Mouse (Mus musculus): Measurements from ENCODE around the gene Coro1b. TPM values are rescaled to one million over a fixed set of nuclear protein-coding genes. Genes with fewer than 3 reads are reported as not detected.

The Coro1b gene
- polyA plus RNA-seq, 1 experiment = 143 TPM

GRCm38 (mm10) chr19:4147022-4147405, 1.4 kb upstream of the Coro1b start:
- no peak overlapping the region for H3K4me3 ChIP-seq (ENCODE audit: insufficient read depth, low read length)

GRCm38 (mm10) chr19:4147782-4148490, 483 bp upstream of the Coro1b start:
- Histone ChIP-seq H3K4me3 (ENCODE audit: insufficient read depth, low read length) (peak overlapping the region; percentile 17; the same call in 1 of the 2 replicates), H3K4me1 (ENCODE audit: control insufficient read depth, insufficient read depth, low read length) (no peaks in the 10 kb centered on the region), H3K27ac (ENCODE audit: insufficient read depth, low read length) (no peak overlapping the region)
- TF ChIP-seq POLR2A (IDR thresholded peaks at IDR 0.05; ENCODE audit: low read depth, low read length) (no peak), CTCF (IDR thresholded peaks at IDR 0.05; ENCODE audit: borderline replicate concordance, insufficient read depth, low read length) (no peak)

More at GRCm38 (mm10) chr19:4147022-4147405, 1.4 kb upstream of the Coro1b start:
- TF ChIP-seq CTCF (IDR thresholded peaks at IDR 0.05; ENCODE audit: borderline replicate concordance, insufficient read depth, low read length) (no peak), POLR2A (IDR thresholded peaks at IDR 0.05; ENCODE audit: low read depth, low read length) (no peak)
- Histone ChIP-seq H3K27ac (ENCODE audit: insufficient read depth, low read length) (no peak overlapping the region), H3K4me1 (ENCODE audit: control insufficient read depth, insufficient read depth, low read length) (no peaks in the 10 kb centered on the region)

- H3K4me3 ChIP-seq (ENCODE audit: insufficient read depth, low read length) = peak overlapping the region; percentile 88
- no peak overlapping the region for H3K27ac ChIP-seq (ENCODE audit: insufficient read depth, low read length)
- TF ChIP-seq POLR2A (IDR thresholded peaks at IDR 0.05; ENCODE audit: low read depth, low read length) (no peak), CTCF (IDR thresholded peaks at IDR 0.05; ENCODE audit: borderline replicate concordance, insufficient read depth, low read length) (no peak)
- H3K4me1 ChIP-seq (ENCODE audit: control insufficient read depth, insufficient read depth, low read length) = no peaks in the 10 kb centered on the region
Measured at GRCm38 (mm10) chr19:4148819-4149218, 400 bp downstream of the Coro1b start.

GRCm38 (mm10) chr19:4149283-4149682, 864 bp downstream of the Coro1b start:
- Histone ChIP-seq H3K4me3 (ENCODE audit: insufficient read depth, low read length) (peak overlapping the region; percentile 88), H3K27ac (ENCODE audit: insufficient read depth, low read length) (no peak overlapping the region), H3K4me1 (ENCODE audit: control insufficient read depth, insufficient read depth, low read length) (no peaks in the 10 kb centered on the region)
- no peak for TF ChIP-seq CTCF (IDR thresholded peaks at IDR 0.05; ENCODE audit: borderline replicate concordance, insufficient read depth, low read length)
- no peak for TF ChIP-seq POLR2A (IDR thresholded peaks at IDR 0.05; ENCODE audit: low read depth, low read length)

- TF ChIP-seq POLR2A (IDR thresholded peaks at IDR 0.05; ENCODE audit: low read depth, low read length) = no peak
- TF ChIP-seq CTCF (IDR thresholded peaks at IDR 0.05; ENCODE audit: borderline replicate concordance, insufficient read depth, low read length) = no peak
- no peak overlapping the region for H3K27ac ChIP-seq (ENCODE audit: insufficient read depth, low read length)
- peak overlapping the region; percentile 88 for H3K4me3 ChIP-seq (ENCODE audit: insufficient read depth, low read length)
- no peaks in the 10 kb centered on the region for H3K4me1 ChIP-seq (ENCODE audit: control insufficient read depth, insufficient read depth, low read length)
Measured at GRCm38 (mm10) chr19:4149764-4150461, 1.5 kb downstream of the Coro1b start.

- H3K4me1 ChIP-seq (ENCODE audit: control insufficient read depth, insufficient read depth, low read length) = no peaks in the 10 kb centered on the region
- TF ChIP-seq CTCF (IDR thresholded peaks at IDR 0.05; ENCODE audit: borderline replicate concordance, insufficient read depth, low read length) (no peak), POLR2A (IDR thresholded peaks at IDR 0.05; ENCODE audit: low read depth, low read length) (no peak)
- no peak overlapping the region for H3K27ac ChIP-seq (ENCODE audit: insufficient read depth, low read length)
- H3K4me3 ChIP-seq (ENCODE audit: insufficient read depth, low read length) = no peak overlapping the region
Measured at GRCm38 (mm10) chr19:4150567-4151487, 2.4 kb downstream of the Coro1b start.

GRCm38 (mm10) chr19:4151488-4151860, 3.1 kb downstream of the Coro1b start:
- H3K4me3 ChIP-seq (ENCODE audit: insufficient read depth, low read length) = no peak overlapping the region
- TF ChIP-seq CTCF (IDR thresholded peaks at IDR 0.05; ENCODE audit: borderline replicate concordance, insufficient read depth, low read length) = no peak
- TF ChIP-seq POLR2A (IDR thresholded peaks at IDR 0.05; ENCODE audit: low read depth, low read length) = no peak
- no peaks in the 10 kb centered on the region for H3K4me1 ChIP-seq (ENCODE audit: control insufficient read depth, insufficient read depth, low read length)
- H3K27ac ChIP-seq (ENCODE audit: insufficient read depth, low read length) = no peak overlapping the region

GRCm38 (mm10) chr19:4151898-4152297, 3.5 kb downstream of the Coro1b start:
- TF ChIP-seq CTCF (IDR thresholded peaks at IDR 0.05; ENCODE audit: borderline replicate concordance, insufficient read depth, low read length) (no peak), POLR2A (IDR thresholded peaks at IDR 0.05; ENCODE audit: low read depth, low read length) (no peak)
- no peak overlapping the region for H3K27ac ChIP-seq (ENCODE audit: insufficient read depth, low read length)
- H3K4me3 ChIP-seq (ENCODE audit: insufficient read depth, low read length) = no peak overlapping the region
- H3K4me1 ChIP-seq (ENCODE audit: control insufficient read depth, insufficient read depth, low read length) = no peaks in the 10 kb centered on the region

GRCm38 (mm10) chr19:4152445-4153231, 4.2 kb downstream of the Coro1b start:
- Histone ChIP-seq H3K27ac (ENCODE audit: insufficient read depth, low read length) (no peak overlapping the region), H3K4me1 (ENCODE audit: control insufficient read depth, insufficient read depth, low read length) (no peaks in the 10 kb centered on the region), H3K4me3 (ENCODE audit: insufficient read depth, low read length) (no peak overlapping the region)
- TF ChIP-seq CTCF (IDR thresholded peaks at IDR 0.05; ENCODE audit: borderline replicate concordance, insufficient read depth, low read length) (no peak), POLR2A (IDR thresholded peaks at IDR 0.05; ENCODE audit: low read depth, low read length) (0 out of 2 replicates have a peak, but pooled peaks have one; percentile 29)
